Comparison of ENCODE assay signal across 11 mouse cellular contexts in genomic region chr11:43559515-43560292, GRCm38 (mm10). TPM values are rescaled to one million over a fixed set of nuclear protein-coding genes. Genes with fewer than 3 reads are reported as not detected.
A peak's percentile ranks its signal among the peaks of the same experiment; 100 is the strongest.
DNase-seq lines count a peak whose midpoint lies in the region; ATAC-seq lines count a peak whose summit lies in the region.
"Had no signal": no experiment of that assay in that cellular context is flagged by ENCODE, and none has a peak within 500 bp of the region (broad histone marks: within the 10 kb centered on the region; RNA-seq: fewer than 3 reads in every experiment).

No protein-coding gene starts in this region.

- H3K27me3 ChIP-seq in kidney, embryonic 15.5 days, result no peaks in the 10 kb centered on the region
- H3K27me3 ChIP-seq in forebrain, embryonic 14.5 days (replicated peaks; ENCODE audit: control insufficient read depth, insufficient read depth, low read length), result no peaks in the 10 kb centered on the region
- H3K27me3 ChIP-seq: limb, embryonic 12.5 days had no signal

- no peak overlapping the region for H3K4me3 ChIP-seq in kidney, embryonic 15.5 days (replicated peaks)
- no peak overlapping the region for H3K4me3 ChIP-seq in forebrain, embryonic 14.5 days (ENCODE audit: low read depth, low read length)
- H3K4me3 ChIP-seq: gastrocnemius, adult 2 months; limb, embryonic 12.5 days had no signal

- H3K4me1 ChIP-seq in kidney, embryonic 15.5 days, result peaks cover 38% of the 10 kb centered on the region
- peaks cover 8% of the 10 kb centered on the region for H3K4me1 ChIP-seq in forebrain, embryonic 14.5 days (ENCODE audit: control insufficient read depth, insufficient read depth, low read length)

- 20% methylated on average over 6 of the region's 6 CpGs for WGBS in kidney, embryonic 15.5 days
- WGBS in forebrain, embryonic 14.5 days, result 11% methylated on average over 5 of the region's 6 CpGs

- no peaks in the 10 kb centered on the region for H3K9me3 ChIP-seq in kidney, embryonic 15.5 days (replicated peaks)
- H3K9me3 ChIP-seq in forebrain, embryonic 14.5 days (replicated peaks; ENCODE audit: control insufficient read depth, low read length), result no peaks in the 10 kb centered on the region
- H3K9me3 ChIP-seq: G1E; limb, embryonic 12.5 days had no signal

- peak; percentile 92 for ATAC-seq in kidney, embryonic 15.5 days (replicated peaks; ENCODE audit: low FRiP score)
- ATAC-seq in forebrain, embryonic 14.5 days, result peak; percentile 35; the same call in 1 of the 2 replicates

- no peak for DNase-seq in kidney, postnatal 25 days
- DNase-seq in forebrain, embryonic 14.5 days (ENCODE audit: low spot score), result no peak
- DNase-seq in layer of hippocampus, adult 8-10 months (ENCODE audit: low spot score in 2 of 2), result peak; percentile 81 to 82
- peak; percentile 68 for DNase-seq in retina, postnatal 1 day
- DNase-seq in liver, result no peak
- DNase-seq in adrenal gland, postnatal 10 days, result no peak
- DNase-seq: gastrocnemius, adult 2 months; thymus, adult 18-20 months had no signal

- H3K9ac ChIP-seq in kidney, embryonic 15.5 days, result no peak overlapping the region
- H3K9ac ChIP-seq in forebrain, embryonic 14.5 days (ENCODE audit: low read length), result no peak overlapping the region
- H3K9ac ChIP-seq: limb, embryonic 12.5 days had no signal

- H3K4me2 ChIP-seq in kidney, embryonic 15.5 days, result no peak overlapping the region
- H3K4me2 ChIP-seq in forebrain, embryonic 14.5 days (ENCODE audit: low read length), result no peak overlapping the region
- H3K4me2 ChIP-seq: limb, embryonic 12.5 days had no signal

- H3K36me3 ChIP-seq in kidney, embryonic 15.5 days, result peaks cover 45% of the 10 kb centered on the region
- peaks cover 16% of the 10 kb centered on the region for H3K36me3 ChIP-seq in forebrain, embryonic 14.5 days (ENCODE audit: control insufficient read depth, insufficient read depth, low read length)
- H3K36me3 ChIP-seq: G1E had no signal

- peak overlapping the region; percentile 67 for H3K27ac ChIP-seq in kidney, embryonic 15.5 days
- H3K27ac ChIP-seq in forebrain, embryonic 14.5 days (ENCODE audit: low read depth, low read length), result peak overlapping the region; percentile 66
- H3K27ac ChIP-seq: gastrocnemius, adult 2 months; limb, embryonic 12.5 days had no signal

RNA-seq across cellular contexts. Expression of gene 4933415A04Rik, which starts 27.1 kb away (rescaled TPM):
- polyA plus RNA-seq in kidney, embryonic 15.5 days (2015; fragmentation: Nextera tagmentation; extraction: Ambion mirVana), result 7.0 and 8.2 TPM in 2 replicates
- polyA plus RNA-seq in forebrain, embryonic 14.5 days (2014; fragmentation: Nextera tagmentation; extraction: Ambion mirVana), result 1.2 and 2.0 TPM in 2 replicates
- total RNA-seq in layer of hippocampus, adult 8-10 months (2022), result 1 to 10 TPM; 1.3 to 3.0 (median 2.4) TPM
- 1 to 10 TPM; 1.8 TPM for total RNA-seq in adrenal gland, postnatal 10 days (2021)
- total RNA-seq: G1E; gastrocnemius, adult 2 months had no signal
- polyA plus RNA-seq: G1E had no signal

RNA-seq across cellular contexts. Expression of gene Ccnjl, which starts 31.1 kb away (rescaled TPM):
- 27.0 and 29.2 TPM in 2 replicates for polyA plus RNA-seq in kidney, embryonic 15.5 days (2015; fragmentation: Nextera tagmentation; extraction: Ambion mirVana)
- polyA plus RNA-seq in forebrain, embryonic 14.5 days (2014; fragmentation: Nextera tagmentation; extraction: Ambion mirVana), result 7.7 and 8.7 TPM in 2 replicates
- total RNA-seq in layer of hippocampus, adult 8-10 months (2022), result 10 to 100 TPM in 1 of 4 experiments, 1 to 10 TPM in 3; 7.5 to 10.4 (median 8.8) TPM
- total RNA-seq in adrenal gland, postnatal 10 days (2021), result 1 to 10 TPM; 8.4 to 9.9 TPM
- polyA plus RNA-seq: G1E had no signal

RNA-seq across cellular contexts. Expression of gene Fabp6, which starts 41.6 kb away (rescaled TPM):
- not detected in 2 replicates for polyA plus RNA-seq in kidney, embryonic 15.5 days (2015; fragmentation: Nextera tagmentation; extraction: Ambion mirVana)
- polyA plus RNA-seq in forebrain, embryonic 14.5 days (2014; fragmentation: Nextera tagmentation; extraction: Ambion mirVana), result not detected in 2 replicates
- not detected for total RNA-seq in layer of hippocampus, adult 8-10 months (2022)
- total RNA-seq in adrenal gland, postnatal 10 days (2021), result not detected
- total RNA-seq: G1E; gastrocnemius, adult 2 months had no signal
- polyA plus RNA-seq: G1E; limb, embryonic 12.5 days had no signal

Comparison
In these comparisons a context has a peak if more than half of its experiments do, and no peak if none do; other contexts are left out.
1. DNase-seq: peak in layer of hippocampus, adult 8-10 months (2 of 2) and retina, postnatal 1 day (single experiment); none in kidney, postnatal 25 days (0 of 2), forebrain, embryonic 14.5 days (single experiment), liver (single experiment) and adrenal gland, postnatal 10 days (single experiment).